Mouse (Mus musculus) neutrophil, adult 65 days (primary cell): ENCODE data around the gene Thnsl1. TPM values are rescaled to one million over a fixed set of nuclear protein-coding genes. Genes with fewer than 3 reads are reported as not detected.

Experiments used
- total RNA-seq: library from RNA; stranded (reverse); gene quantifications from 2 replicates; pipeline ENCODE4 v1.2.4, GENCODE M21; 2023

Thnsl1 gene
- 0.44 and 0.61 TPM in 2 replicates for total RNA-seq

DNA sequence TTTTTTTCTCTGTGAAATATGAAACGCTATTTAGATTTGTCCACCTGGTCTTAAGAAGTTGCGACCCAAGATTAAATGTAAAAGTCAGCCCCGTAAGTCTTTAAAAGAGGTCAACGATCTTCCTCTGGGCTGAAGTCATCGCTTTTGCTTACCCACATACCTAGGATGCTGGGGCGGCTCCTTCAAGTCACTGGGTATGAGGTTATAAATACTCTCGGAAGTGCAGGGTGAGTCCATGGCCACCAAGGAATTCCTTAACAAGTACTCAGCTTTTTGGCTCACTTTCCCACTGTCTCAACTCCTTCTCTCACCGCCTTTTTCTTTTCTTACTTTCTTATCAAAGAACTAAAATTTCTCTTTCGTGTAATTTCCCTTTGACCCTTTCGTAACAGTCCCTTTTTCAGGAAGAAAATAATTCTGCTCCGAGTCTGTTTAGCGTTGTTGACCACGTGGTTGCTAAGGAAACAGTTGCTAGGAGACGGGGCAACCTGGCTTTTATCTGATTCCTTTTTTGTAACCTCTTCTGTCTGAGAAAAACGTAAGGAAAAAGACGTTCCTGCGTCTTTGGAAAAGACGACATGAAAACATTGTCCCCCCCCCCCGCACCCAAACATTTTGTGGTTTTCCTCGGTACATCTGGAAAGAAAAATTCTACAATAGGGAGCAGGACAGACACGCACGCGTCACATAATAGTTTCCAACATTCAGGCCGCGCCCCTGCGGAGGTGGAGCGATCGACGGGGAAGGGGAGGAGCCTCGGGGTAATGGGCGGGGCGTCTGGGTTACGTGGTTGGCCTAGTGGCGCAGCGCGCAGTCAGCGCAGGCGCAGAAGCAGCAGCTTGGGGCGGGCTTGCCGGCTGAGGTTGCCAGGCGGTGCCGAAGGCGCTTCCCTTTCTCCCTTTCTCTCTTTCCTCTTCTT, at the start of gene Thnsl1, which contains the start of gene Enkur:
Gene Thnsl1, plus strand, starts transcription at position 813 of the 919 bp plus-strand sequence.
Gene Enkur, minus strand, starts transcription at position 454 of the 919 bp plus-strand sequence.

Other genes starting within 250 kb of the Thnsl1 start
- 17.2 and 32.4 TPM in 2 replicates for gene Arhgap21, start 236.8 kb upstream of the Thnsl1 start, total RNA-seq
- gene Enkur, start 359 bp upstream of the Thnsl1 start, total RNA-seq = 0.70 TPM in 1 of 2 replicates, not detected in the other
- not detected in 2 replicates for gene Gpr158, start 161.8 kb downstream of the Thnsl1 start, total RNA-seq